Mouse (Mus musculus) lung, adult 2 months (tissue): ENCODE data around the gene Ptgdr2.

Source experiments
- CTCF ChIP-seq: fragments of 200-500 bp; IDR thresholded peaks from 2 replicates; pipeline ENCODE4 v1.5.1; 2011; ENCODE audit warnings: mild to moderate bottlenecking, low read length, control low read depth; ENCODE audit not compliant: insufficient read depth
- POLR2A ChIP-seq: fragments of 200-500 bp; IDR thresholded peaks from 2 replicates; pipeline ENCODE4 v1.6.1; 2011; ENCODE audit warnings: low read depth, mild to moderate bottlenecking, control low read depth, low read length, borderline replicate concordance; ENCODE audit errors: extremely low read depth

- no peak for TF ChIP-seq POLR2A
- no peak for TF ChIP-seq CTCF
Observed at GRCm38 (mm10) chr19:10938771-10939170, 1.8 kb downstream of the Ptgdr2 start.
